In genomic region chr7:127393944-127394333, GRCm38 (mm10) we compare ENCODE assay signal across 8 mouse cellular contexts. TPM values are rescaled to one million over a fixed set of nuclear protein-coding genes. Genes with fewer than 3 reads are reported as not detected.
DNase-seq lines count a peak whose midpoint lies in the region; ATAC-seq and TF ChIP-seq lines count a peak whose summit lies in the region.

No protein-coding gene starts in this region.

- WGBS in thymus, adult 2 months: 3% methylated on average over 7 of the region's 7 CpGs
- 7% methylated on average over 7 of the region's 7 CpGs for WGBS in liver, embryonic 15.5 days (ENCODE audit: insufficient replicate concordance)

- peaks cover 5% of the 10 kb centered on the region for H3K9me3 ChIP-seq in erythroblast, embryonic 14.5 days (ENCODE audit: control insufficient read depth, low read length)
- H3K9me3 ChIP-seq in liver, embryonic 15.5 days (replicated peaks): no peaks in the 10 kb centered on the region

- peak overlapping the region; percentile 26; the same call in 1 of the 2 replicates for H3K9ac ChIP-seq in liver, embryonic 15.5 days

- no peak for ATAC-seq in erythroblast, adult 5-6 weeks (replicated peaks; ENCODE audit: low FRiP score, poor library complexity, severe bottlenecking)
- ATAC-seq in liver, embryonic 15.5 days (ENCODE audit: insufficient read depth): 0 out of 2 replicates have a peak, but pooled peaks have one; percentile 11

- peaks cover 24% of the 10 kb centered on the region for H3K4me1 ChIP-seq in erythroblast, embryonic 14.5 days (ENCODE audit: control insufficient read depth)
- peaks cover 11% of the 10 kb centered on the region for H3K4me1 ChIP-seq in thymus, adult 2 months (replicated peaks; ENCODE audit: control insufficient read depth, insufficient read depth, low read length)
- peaks cover 28% of the 10 kb centered on the region for H3K4me1 ChIP-seq in liver, embryonic 15.5 days (replicated peaks)

- H3K27ac ChIP-seq in thymus, adult 2 months (ENCODE audit: control insufficient read depth, insufficient read depth, low read length): peak overlapping the region; percentile 63
- no peak overlapping the region for H3K27ac ChIP-seq in liver, embryonic 15.5 days (replicated peaks)

- peaks cover 11% of the 10 kb centered on the region for H3K36me3 ChIP-seq in erythroblast, embryonic 14.5 days (ENCODE audit: control insufficient read depth)
- H3K36me3 ChIP-seq in thymus, adult 2 months (ENCODE audit: control insufficient read depth, insufficient read depth, low read length): no peaks in the 10 kb centered on the region
- H3K36me3 ChIP-seq in liver, embryonic 15.5 days (replicated peaks): no peaks in the 10 kb centered on the region

- peaks cover 15% of the 10 kb centered on the region for H3K27me3 ChIP-seq in erythroblast, embryonic 14.5 days (ENCODE audit: control insufficient read depth)
- no peaks in the 10 kb centered on the region for H3K27me3 ChIP-seq in thymus, adult 2 months (ENCODE audit: control insufficient read depth, insufficient read depth, low read length)
- H3K27me3 ChIP-seq in liver, embryonic 15.5 days: 0 out of 2 replicates have a peak, but pooled peaks cover 3% of the 10 kb centered on the region

- no peak for DNase-seq in thymus, adult 2 months
- no peak for DNase-seq in thymus, postnatal 0 days (ENCODE audit: low spot score)
- DNase-seq in right cerebral cortex, postnatal 25 days: no peak
- no peak for DNase-seq in left cerebral cortex, postnatal 36 days (ENCODE audit: low spot score in 2 of 2)
- no peak for DNase-seq in adrenal gland, postnatal 10 days

- no peak for TF ChIP-seq POLR2A in thymus, adult 2 months (IDR thresholded peaks at IDR 0.05; ENCODE audit: control insufficient read depth, extremely low read depth, insufficient read depth, low read length, poor library complexity)

- no peak for TF ChIP-seq CTCF in thymus, adult 2 months (IDR thresholded peaks at IDR 0.05; ENCODE audit: borderline replicate concordance, control insufficient read depth, extremely low read depth, insufficient read depth, low read length, poor library complexity)

- intact Hi-C loops in left cerebral cortex, postnatal 36 days (cut with DNase I): no loop called here

- peak overlapping the region; percentile 75 for H3K4me3 ChIP-seq in erythroblast, embryonic 14.5 days (replicated peaks)
- H3K4me3 ChIP-seq in thymus, adult 2 months (ENCODE audit: control insufficient read depth, insufficient read depth, low read length): peak overlapping the region; percentile 90
- H3K4me3 ChIP-seq in liver, embryonic 15.5 days (replicated peaks): peak overlapping the region; percentile 69

- H3K4me2 ChIP-seq in liver, embryonic 15.5 days: peak overlapping the region; percentile 86

RNA-seq across cellular contexts. Expression of gene E430018J23Rik, which starts 0.5 kb away (rescaled TPM):
- 0.06 TPM in 1 of 2 replicates, not detected in the other for polyA plus RNA-seq in erythroblast, embryonic 14.5 days (2012)
- total RNA-seq in erythroblast, adult 5-6 weeks (2015; ENCODE audit: low replicate concordance): not detected in 2 replicates
- 0.28 and 3.4 TPM in 2 replicates for total RNA-seq in erythroblast, adult 5-6 weeks (2017; ENCODE audit: low replicate concordance)
- polyA plus RNA-seq in thymus, adult 2 months (2012; rRNA removed): 8.4 and 10.2 TPM in 2 replicates
- polyA plus RNA-seq in thymus, postnatal 0 days (2015; fragmentation: Nextera tagmentation; extraction: Ambion mirVana): 4.4 and 4.9 TPM in 2 replicates
- polyA plus RNA-seq in liver, embryonic 15.5 days (2015; fragmentation: Nextera tagmentation; extraction: Ambion mirVana): 1.3 and 1.5 TPM in 2 replicates
- total RNA-seq in left cerebral cortex, postnatal 36 days (2021): 1 to 10 TPM; 7.7 to 8.2 TPM
- total RNA-seq in adrenal gland, postnatal 10 days (2021): 1 to 10 TPM; 8.6 to 9.4 TPM

RNA-seq across cellular contexts. Expression of gene 9130019O22Rik, which starts 7.0 kb away (rescaled TPM):
- 0.02 TPM in 2 replicates for polyA plus RNA-seq in erythroblast, embryonic 14.5 days (2012)
- total RNA-seq in erythroblast, adult 5-6 weeks (2015; ENCODE audit: low replicate concordance): 0.38 TPM in 1 of 2 replicates, not detected in the other
- 1.4 and 1.8 TPM in 2 replicates for total RNA-seq in erythroblast, adult 5-6 weeks (2017; ENCODE audit: low replicate concordance)
- 5.9 and 6.4 TPM in 2 replicates for polyA plus RNA-seq in thymus, adult 2 months (2012; rRNA removed)
- 4.8 and 6.0 TPM in 2 replicates for polyA plus RNA-seq in thymus, postnatal 0 days (2015; fragmentation: Nextera tagmentation; extraction: Ambion mirVana)
- polyA plus RNA-seq in liver, embryonic 15.5 days (2015; fragmentation: Nextera tagmentation; extraction: Ambion mirVana): 1.2 and 1.5 TPM in 2 replicates
- 1 to 10 TPM; 3.3 to 3.9 TPM for total RNA-seq in left cerebral cortex, postnatal 36 days (2021)
- total RNA-seq in adrenal gland, postnatal 10 days (2021): 1 to 10 TPM; 4.1 to 4.4 TPM

RNA-seq across cellular contexts. Expression of gene Zfp764, which starts 12.7 kb away (rescaled TPM):
- 0.04 TPM in 1 of 2 replicates, not detected in the other for polyA plus RNA-seq in erythroblast, embryonic 14.5 days (2012)
- total RNA-seq in erythroblast, adult 5-6 weeks (2015; ENCODE audit: low replicate concordance): 0.19 and 3.6 TPM in 2 replicates
- total RNA-seq in erythroblast, adult 5-6 weeks (2017; ENCODE audit: low replicate concordance): 2.5 TPM in 1 of 2 replicates, not detected in the other
- polyA plus RNA-seq in thymus, adult 2 months (2012; rRNA removed): 9.0 and 10.7 TPM in 2 replicates
- polyA plus RNA-seq in thymus, postnatal 0 days (2015; fragmentation: Nextera tagmentation; extraction: Ambion mirVana): 6.8 and 7.0 TPM in 2 replicates
- 1.3 and 1.7 TPM in 2 replicates for polyA plus RNA-seq in liver, embryonic 15.5 days (2015; fragmentation: Nextera tagmentation; extraction: Ambion mirVana)
- total RNA-seq in left cerebral cortex, postnatal 36 days (2021): 1 to 10 TPM; 5.4 to 5.6 TPM
- 1 to 10 TPM; 5.7 to 6.2 TPM for total RNA-seq in adrenal gland, postnatal 10 days (2021)

RNA-seq across cellular contexts. Expression of gene Zfp747, which starts 18.1 kb away (rescaled TPM):
- polyA plus RNA-seq in erythroblast, embryonic 14.5 days (2012): 0.08 TPM in 1 of 2 replicates, not detected in the other
- 0.42 and 1.2 TPM in 2 replicates for total RNA-seq in erythroblast, adult 5-6 weeks (2015; ENCODE audit: low replicate concordance)
- 1.0 and 1.3 TPM in 2 replicates for total RNA-seq in erythroblast, adult 5-6 weeks (2017; ENCODE audit: low replicate concordance)
- 14.4 and 15.2 TPM in 2 replicates for polyA plus RNA-seq in thymus, adult 2 months (2012; rRNA removed)
- 7.3 and 8.0 TPM in 2 replicates for polyA plus RNA-seq in thymus, postnatal 0 days (2015; fragmentation: Nextera tagmentation; extraction: Ambion mirVana)
- polyA plus RNA-seq in liver, embryonic 15.5 days (2015; fragmentation: Nextera tagmentation; extraction: Ambion mirVana): 1.8 and 2.3 TPM in 2 replicates
- 1 to 10 TPM; 5.7 to 7.2 TPM for total RNA-seq in left cerebral cortex, postnatal 36 days (2021)
- 1 to 10 TPM; 7.5 to 9.2 TPM for total RNA-seq in adrenal gland, postnatal 10 days (2021)

RNA-seq across cellular contexts. Expression of gene Zfp688, which starts 27.9 kb away (rescaled TPM):
- polyA plus RNA-seq in erythroblast, embryonic 14.5 days (2012): 2.3 and 2.4 TPM in 2 replicates
- total RNA-seq in erythroblast, adult 5-6 weeks (2015; ENCODE audit: low replicate concordance): 8.4 and 26.9 TPM in 2 replicates
- total RNA-seq in erythroblast, adult 5-6 weeks (2017; ENCODE audit: low replicate concordance): 1.0 and 3.5 TPM in 2 replicates
- 28.0 and 28.7 TPM in 2 replicates for polyA plus RNA-seq in thymus, adult 2 months (2012; rRNA removed)
- polyA plus RNA-seq in thymus, postnatal 0 days (2015; fragmentation: Nextera tagmentation; extraction: Ambion mirVana): 26.2 and 28.0 TPM in 2 replicates
- polyA plus RNA-seq in liver, embryonic 15.5 days (2015; fragmentation: Nextera tagmentation; extraction: Ambion mirVana): 7.3 and 9.1 TPM in 2 replicates
- total RNA-seq in left cerebral cortex, postnatal 36 days (2021): 10 to 100 TPM; 13.7 to 18.6 TPM
- 10 to 100 TPM; 11.3 to 13.0 TPM for total RNA-seq in adrenal gland, postnatal 10 days (2021)
